Mouse (Mus musculus) inflammation-experienced regulatory T-cells, adult 6 months (primary cell): ENCODE data around the gene Nptn. TPM values are rescaled to one million over a fixed set of nuclear protein-coding genes. Genes with fewer than 3 reads are reported as not detected.

Source experiments
- ATAC-seq: one replicate; pipeline ENCODE4 v1.8.0; 2017
- polyA plus RNA-seq, 3 experiments: library from polyadenylated mRNA; unstranded; fragments of 100-300 nt; shearing (Covaris generic); gene quantifications; one replicate each; pipeline ENCODE4 v1.2.1; 2017

Gene Nptn
- polyA plus RNA-seq, 3 experiments from 2014 or later, result 85.5 to 164 (median 109) TPM

DNA sequence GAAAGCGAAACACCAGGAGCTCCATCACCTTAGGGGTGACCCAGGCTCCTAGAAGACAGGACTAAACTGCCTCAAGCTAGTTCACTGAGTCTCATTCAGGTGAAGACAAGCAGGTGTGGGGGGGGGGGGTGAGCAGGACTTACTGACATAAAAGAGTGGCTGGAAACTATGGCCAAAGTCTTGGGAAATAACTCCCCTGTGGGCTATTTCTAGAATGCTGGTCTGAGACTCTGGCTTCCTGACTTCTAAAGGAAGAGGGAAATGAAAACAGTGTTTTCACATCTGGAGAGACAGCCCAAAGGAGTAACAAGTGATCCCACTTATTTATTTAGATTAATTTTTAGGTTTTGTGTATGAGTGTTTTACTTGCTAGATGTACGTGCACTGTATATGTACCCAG lies 119.7 kb downstream of the Nptn start:
- ATAC-seq, result no peak

DNA sequence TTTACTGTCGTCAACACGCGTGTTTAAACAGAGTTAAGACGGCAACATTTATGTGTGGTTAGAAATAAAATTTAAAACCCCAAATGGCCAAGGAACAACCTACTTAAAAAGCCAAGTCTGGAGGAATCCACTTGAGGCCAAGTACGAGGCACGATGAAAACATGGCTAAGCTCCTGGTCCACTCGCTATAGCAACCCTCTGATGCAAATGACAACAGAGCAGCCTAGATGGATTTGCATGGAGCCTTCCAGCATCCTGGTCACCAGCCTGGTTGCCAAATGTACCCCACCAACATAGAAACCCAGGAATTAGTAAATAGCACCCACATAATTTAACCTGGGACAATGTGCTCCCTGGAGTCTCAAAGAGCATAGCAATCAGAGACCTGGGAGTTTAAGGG lies 121.7 kb downstream of the Nptn start:
- no peak for ATAC-seq

DNA sequence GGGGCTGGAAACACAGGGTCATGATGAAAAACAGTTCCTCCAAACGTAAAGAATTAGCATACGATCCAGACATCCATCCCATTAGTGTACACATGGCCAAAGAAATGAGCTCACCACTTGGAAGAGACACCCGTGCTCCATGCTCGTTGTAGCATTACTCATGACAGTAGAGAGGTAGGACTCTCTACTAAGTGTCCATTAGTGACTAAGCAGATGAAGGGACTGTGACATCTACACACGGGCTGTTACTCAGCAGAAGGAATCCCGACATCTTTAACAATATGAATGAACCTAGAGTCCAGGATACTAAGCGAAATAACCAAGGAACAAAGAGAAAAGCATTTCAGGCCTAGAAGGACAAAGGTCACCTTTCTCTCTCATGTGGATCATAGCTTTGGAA lies 124.0 kb downstream of the Nptn start:
- no peak for ATAC-seq

Other genes with a start within 250 kb of the Nptn start
- not detected for gene Tbc1d21, start 211.8 kb upstream of the Nptn start, polyA plus RNA-seq
- not detected for gene Insyn1, start 93.6 kb upstream of the Nptn start, polyA plus RNA-seq
- gene Cd276, start 26.8 kb upstream of the Nptn start, polyA plus RNA-seq, result not detected
- gene Rec114, start 161.7 kb downstream of the Nptn start, polyA plus RNA-seq, result 1 to 10 TPM in 1 of 3 experiments, not detected in 2; 2.7 TPM
- gene Hcn4, start 241.2 kb downstream of the Nptn start, polyA plus RNA-seq, result not detected